Mouse (Mus musculus) adrenal gland, postnatal 25 days (tissue): ENCODE measurements at regions not wholly inside any gene's neighbourhood (a gene's known extent, or its start where the extent isn't known, plus 50 kb on each side); places are given as distances from the start of the nearest gene placed in this dataset.
"Not testable (repeated sequence)": the region's sequence is repeated elsewhere in the genome, so short reads cannot be mapped to it uniquely, and the experiment has no call there.

Source experiments
- DNase-seq: peaks from one replicate; pipeline ENCODE4 v3.0.0; 2021; ENCODE audit warnings: mixed read lengths

DNA sequence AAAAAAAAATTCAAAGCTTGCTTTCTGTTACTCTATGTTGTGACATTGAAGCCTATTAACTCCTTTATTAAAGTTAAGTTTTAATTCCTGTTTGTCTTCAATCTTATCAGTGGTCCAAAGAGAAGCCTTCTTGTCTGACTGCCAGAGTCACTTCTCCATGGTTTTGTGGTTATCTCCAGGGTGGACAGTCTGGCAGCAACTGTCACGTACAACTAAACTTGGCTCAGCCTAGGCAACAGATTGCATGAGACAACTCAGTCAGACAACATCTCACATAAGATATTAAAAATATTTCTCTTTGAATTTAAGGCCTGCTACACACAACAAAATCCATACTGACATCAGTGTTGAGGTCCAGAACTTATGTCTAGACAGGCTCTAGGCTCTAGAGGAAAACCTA is 406.7 kb upstream of the Slc39a10 start:
- no peak for DNase-seq

GRCm38 (mm10) chr1:47285639-47286038 is 393.0 kb upstream of the Slc39a10 start:
- no peak for DNase-seq

- DNase-seq: no peak
These were observed 385.8 kb upstream of the Slc39a10 start for GRCm38 (mm10) chr1:47278321-47279020.

DNA sequence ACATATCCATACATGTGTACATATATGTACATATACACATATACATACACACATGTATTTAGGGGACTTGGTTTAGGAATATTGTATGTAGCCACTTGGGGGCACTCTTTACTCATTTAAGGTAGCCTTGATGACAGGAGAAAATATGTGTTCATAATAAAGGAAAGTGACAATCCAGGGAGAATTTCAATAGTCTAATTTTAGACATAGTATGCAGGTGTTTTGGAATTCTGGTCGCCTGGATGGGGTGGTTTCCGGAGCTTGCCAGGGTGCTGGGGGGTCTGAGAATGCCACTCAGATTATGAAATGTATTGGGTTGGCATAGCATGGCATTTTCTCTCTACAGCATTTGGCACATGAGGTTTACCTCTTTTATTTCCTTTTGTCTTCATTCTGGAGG is 385.2 kb upstream of the Slc39a10 start:
- DNase-seq: no peak

DNA sequence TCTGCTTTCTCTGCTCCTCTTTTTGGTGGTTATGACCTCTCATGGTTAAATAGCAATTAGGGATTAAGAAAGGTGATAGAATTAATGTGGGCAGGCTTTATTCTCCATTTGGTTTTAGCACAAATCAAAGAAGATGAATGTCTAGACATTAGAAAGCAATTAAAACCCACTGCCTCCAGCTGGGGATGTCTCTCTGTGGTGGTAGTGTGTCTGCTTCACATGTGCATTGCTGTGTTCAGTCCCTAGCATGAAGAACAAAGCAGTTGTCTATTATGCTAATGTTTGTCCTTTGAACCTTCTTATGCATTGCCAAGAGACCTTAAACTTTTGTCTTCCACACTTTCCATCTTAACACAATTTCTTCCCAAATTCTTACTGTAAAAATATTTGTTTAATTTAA is 379.5 kb upstream of the Slc39a10 start:
- no peak for DNase-seq

DNA sequence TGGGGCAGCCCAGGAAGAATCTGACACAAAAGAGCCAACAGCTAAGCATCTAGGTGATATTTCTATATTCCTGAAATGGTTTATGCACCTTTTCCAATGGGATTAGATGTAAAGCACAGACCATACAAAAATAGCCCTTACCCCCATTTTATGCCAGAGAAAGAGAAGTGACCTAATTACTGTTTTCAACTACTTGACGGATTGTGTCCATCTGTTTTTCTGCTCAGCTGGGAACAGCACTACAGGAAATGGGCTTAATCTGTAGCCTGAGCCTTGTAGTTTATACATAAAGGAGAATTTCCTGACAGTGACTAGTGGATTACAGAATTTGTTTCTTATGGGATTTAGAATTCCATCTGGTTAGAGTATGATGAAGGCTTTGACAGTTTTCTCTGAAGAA is 371.0 kb upstream of the Slc39a10 start:
- no peak for DNase-seq

DNA sequence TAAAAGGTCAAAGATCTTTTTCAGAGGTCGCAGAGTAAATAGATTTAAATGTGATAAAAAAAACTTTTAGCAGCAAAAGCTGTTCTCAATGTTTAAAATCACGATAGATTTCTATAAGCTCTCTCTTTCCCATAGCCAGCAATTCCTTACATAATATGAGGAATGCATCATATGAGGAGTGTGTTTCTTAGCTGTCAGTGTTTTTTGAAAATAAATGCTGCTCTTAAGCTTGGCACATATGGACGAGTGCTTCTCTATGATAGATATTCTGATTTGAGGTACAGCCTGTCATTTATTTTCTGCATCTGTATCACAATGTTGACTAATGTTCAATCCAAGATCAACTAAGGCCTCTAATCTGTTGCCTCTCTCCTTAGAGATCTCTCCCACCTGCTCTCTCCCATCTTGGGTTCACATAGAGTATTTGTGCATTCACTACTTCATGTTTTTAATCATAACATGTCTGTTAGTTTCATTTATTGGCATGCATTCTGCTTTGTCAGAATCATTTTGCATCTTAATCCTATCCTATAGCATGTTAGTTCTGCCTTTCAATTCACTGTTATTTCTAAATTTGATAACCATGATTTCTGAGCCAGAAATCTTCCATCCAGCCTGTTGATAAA is 369.0 kb upstream of the Slc39a10 start:
- no peak for DNase-seq

- not testable (repeated sequence) for DNase-seq
These were observed 358.1 kb upstream of the Slc39a10 start for GRCm38 (mm10) chr1:47250706-47251105.

DNA sequence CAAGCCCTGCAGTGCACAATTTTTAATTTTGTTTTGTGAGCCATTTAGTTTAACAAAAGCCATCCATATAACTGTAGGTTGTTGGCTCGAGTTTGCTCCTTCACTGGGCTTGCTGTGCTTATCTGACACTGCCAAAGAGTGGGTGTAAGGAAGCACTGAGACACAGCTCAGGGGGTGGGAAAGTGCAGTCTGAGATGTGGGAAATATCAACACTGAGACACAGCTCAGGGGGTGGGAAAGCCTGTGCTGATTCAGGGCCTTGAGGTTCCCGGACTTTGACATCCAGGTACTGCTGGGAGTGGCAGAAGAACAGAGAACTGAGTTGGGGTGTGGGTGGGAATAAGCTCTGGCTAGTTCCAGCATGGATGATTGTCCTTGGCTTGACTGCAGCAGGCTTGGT is 324.4 kb upstream of the Slc39a10 start:
- DNase-seq: no peak

- DNase-seq: no peak
These were observed 323.9 kb upstream of the Slc39a10 start for GRCm38 (mm10) chr1:47216419-47217002.

GRCm38 (mm10) chr1:47213476-47213875 is 320.8 kb upstream of the Slc39a10 start:
- no peak for DNase-seq

GRCm38 (mm10) chr1:47193001-47193400 is 300.3 kb upstream of the Slc39a10 start:
- DNase-seq: no peak

DNA sequence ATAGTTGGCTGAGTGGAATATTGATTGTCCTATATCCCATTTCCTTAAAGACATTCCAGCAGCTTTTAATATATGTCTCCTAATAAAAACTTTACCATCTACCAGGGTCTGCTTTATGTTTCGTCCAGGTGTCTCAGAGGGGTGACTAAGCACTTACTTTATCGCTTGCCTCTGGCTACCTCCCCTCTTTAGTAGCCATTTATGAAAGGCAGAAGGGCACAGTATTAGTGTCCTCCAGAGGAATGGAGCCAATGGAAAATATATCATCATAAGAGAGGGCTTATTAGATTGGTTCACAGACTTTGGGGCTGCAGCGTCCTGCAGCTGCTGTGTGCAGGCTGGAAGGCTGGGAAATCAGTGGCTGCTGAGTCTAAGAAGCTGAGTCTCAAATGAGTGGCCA is 271.8 kb upstream of the Slc39a10 start:
- no peak for DNase-seq

DNA sequence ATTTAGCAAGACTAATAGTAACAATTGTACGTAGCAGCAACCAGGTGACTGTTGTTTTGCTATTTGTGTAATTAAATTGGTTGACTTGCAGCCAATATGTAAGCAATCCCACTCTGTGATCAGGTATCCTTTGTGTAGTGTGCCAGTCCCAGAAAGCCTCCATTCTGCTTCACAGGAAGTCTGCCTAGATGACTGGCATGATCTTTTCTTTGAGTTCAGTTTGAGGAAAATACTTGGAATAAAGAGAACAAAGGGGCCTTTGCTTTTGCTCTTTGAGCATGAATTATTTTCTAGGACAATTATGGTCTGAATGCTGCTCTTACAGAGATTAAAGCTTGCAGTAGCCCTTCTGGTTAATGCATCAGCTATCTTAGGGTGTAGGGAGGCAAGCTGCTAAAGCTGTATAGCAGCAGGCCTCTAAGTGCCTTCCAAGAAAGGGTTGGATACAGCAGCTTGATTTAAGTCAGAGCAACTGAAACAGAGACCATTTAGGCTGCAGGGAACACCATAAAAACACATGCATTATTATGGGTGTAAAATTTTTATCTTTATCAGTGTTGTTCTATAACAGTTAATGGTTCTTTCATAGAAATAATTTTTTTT is 271.3 kb upstream of the Slc39a10 start:
- DNase-seq: no peak

- not testable (repeated sequence) for DNase-seq
These were observed 237.4 kb upstream of the Slc39a10 start for GRCm38 (mm10) chr1:47130031-47130430.

DNA sequence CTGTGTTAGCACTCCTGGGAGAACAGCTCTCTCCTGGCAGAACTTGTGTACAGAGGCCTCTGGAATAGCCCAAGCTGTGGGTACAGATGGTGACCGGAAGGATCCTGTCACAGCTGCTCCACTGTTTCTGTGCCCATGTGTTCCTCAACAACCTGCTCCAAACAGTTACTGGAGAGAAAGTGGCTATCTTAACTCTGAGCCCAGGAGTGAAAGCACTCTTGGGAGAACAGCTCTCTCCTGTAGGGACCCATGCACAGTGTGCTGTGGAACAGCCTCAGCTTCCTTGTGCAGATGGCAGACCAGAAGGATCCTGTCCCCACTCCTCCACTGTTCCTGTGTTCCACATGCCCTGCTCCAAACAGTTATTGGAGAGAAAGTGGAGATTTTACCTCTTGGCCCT is 227.0 kb upstream of the Slc39a10 start:
- no peak for DNase-seq

DNA sequence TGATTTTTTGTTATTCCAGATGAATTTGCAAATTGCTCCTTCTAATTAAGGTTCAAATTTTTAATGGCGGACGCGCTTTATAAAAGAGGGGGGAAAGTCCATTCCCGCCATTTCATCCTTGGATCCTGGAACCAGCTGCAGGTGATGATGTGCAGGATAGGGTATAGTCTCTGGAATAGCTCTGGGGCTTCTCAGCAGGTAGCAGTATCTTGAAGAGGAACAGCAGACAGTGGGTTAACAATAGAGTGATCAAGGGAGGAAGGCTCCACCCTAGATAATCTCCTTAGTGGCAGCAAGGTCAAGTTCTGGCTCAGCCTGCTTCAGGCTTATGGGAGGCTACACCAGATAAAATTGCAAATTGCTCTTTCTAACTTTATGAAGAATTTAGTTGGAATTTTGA is 224.0 kb upstream of the Slc39a10 start:
- not testable (repeated sequence) for DNase-seq

DNA sequence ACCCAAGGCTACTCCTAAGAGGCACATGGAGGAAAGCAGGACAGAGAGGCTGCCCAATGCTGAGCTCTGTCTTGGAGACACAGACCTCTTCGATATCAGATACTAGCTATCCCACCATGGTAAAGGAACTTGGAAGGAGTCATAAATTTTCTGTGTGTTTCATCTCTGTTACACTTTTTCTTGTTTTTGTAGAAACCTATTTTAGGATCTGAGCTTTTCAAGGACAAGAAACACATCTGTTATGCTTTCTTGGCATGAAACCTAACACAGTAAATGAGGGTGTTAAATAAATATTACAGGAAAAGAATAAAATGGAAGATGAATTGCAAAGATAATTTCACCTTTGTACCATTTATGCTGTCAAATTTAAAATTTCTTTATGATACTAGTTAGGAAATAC is 219.8 kb upstream of the Slc39a10 start:
- DNase-seq: no peak

DNA sequence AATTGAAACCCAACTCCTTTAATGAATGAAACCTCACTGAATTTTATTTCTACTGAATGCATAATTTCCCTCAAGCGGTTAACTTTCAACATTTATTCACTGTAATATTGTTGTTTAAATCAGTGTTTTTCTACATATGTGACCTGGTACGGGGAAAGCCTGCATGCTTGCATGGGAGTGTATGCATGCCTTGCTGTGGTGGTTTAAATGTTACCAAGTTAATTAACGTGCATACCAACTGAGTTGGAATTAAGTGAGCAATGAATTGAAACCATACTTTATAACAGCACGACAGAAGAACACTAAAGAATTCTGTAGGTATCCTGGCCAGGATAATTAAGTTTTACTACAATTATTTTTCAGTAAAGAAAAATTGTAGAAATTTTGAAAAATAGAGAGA is 211.4 kb upstream of the Slc39a10 start:
- DNase-seq: no peak

DNA sequence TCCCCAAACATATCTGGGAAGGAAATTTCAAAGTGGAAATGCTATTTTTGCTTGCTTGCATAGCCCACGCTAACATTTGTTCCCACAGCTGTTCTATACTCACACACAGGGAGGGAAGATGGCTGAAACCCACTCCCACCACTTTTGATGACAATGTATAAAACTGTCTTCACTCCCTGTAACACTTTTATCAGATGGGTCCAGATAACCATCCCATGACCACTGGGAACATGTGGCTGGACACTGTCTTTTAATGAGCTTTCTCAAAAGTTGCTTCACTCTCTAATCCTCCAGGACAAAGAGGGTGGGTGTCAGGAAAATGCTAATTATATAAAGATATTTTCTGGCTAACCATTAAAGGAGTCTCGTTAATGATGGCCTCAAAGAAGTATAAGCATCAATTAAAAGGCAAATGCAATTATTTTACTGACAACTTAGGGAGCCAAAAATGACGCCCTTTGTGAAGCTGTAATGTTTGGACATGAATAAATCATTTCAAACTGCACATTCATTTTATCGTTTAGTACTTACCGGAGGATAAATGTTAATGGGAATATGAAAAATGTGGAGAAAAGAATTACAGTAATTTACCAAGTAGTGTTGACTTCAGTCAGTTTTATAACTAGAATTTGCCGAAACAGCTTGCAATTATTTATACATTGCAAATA is 210.8 kb upstream of the Slc39a10 start:
- no peak for DNase-seq

DNA sequence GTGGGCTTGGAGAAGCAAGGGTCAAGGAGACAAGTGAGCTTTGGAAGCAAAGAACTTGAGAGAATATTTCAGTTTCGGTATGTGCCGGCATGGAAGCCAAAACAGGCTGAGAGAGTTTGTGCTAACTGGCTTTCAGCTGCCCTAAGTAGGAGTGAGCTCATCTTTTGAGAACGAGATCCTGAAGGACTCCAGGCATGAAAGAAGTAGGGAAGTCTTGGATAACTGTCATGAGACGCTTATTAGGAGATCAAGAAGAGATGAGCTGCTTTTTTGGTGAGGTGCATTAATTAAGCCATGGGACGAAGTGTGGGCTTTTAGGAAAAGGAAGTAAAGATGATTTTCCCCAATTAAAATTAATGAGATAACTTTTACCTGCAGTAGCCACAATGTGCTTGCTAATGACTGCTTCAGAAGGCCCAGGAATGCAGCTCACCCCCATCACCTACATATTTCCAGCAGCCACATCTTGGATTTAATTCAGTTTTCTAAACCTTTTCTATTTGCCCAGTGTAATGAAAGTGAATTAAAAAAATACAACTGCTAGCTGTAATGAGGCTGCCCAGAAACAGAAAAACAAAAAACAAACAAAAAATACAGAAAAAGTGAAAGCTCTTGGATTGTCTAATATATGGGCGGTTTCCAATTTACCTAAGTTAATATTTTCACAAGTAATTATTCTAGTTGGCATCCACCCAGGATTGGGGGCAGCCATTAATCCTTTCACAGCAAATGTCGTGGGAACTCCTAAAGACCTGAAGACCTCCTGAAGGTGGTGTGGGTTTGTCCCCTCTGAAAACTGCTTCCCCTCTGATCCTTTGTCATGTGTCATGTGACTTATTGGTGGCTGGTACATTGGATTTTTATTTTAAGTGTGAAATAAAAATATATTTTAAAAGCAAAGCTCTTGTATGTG is 204.7 kb upstream of the Slc39a10 start:
- DNase-seq: no peak

GRCm38 (mm10) chr1:47094498-47094897 is 201.8 kb upstream of the Slc39a10 start:
- no peak for DNase-seq
